Mouse (Mus musculus) liver, postnatal 0 days (tissue): Measurements from ENCODE around the gene Ldah.

Experiments used
- CTCF ChIP-seq: sonication (generic); IDR thresholded peaks from 2 replicates; pipeline ENCODE4 v1.5.1; 2016; ENCODE audit warnings: antibody characterized with exemption, low read depth
- EP300 ChIP-seq: IDR thresholded peaks from 2 replicates; pipeline ENCODE4 v1.6.1; 2016; ENCODE audit warnings: antibody characterized with exemption, low read depth, mild to moderate bottlenecking

GRCm38 (mm10) chr12:8313270-8313771 is 105.4 kb downstream of the Ldah start, which contains the start of gene Hs1bp3:
- TF ChIP-seq CTCF, result peak; percentile 96
- TF ChIP-seq EP300, result no peak
